Mouse (Mus musculus): ENCODE results near the gene Gm26992. TPM values are rescaled to one million over a fixed set of nuclear protein-coding genes. Genes with fewer than 3 reads are reported as not detected.

Gm26992 gene
- total RNA-seq, 2 experiments from 2014 or later = 0.61 TPM; not detected in 1

- no peak for ATAC-seq (replicated peaks; ENCODE audit: low FRiP score, low TSS enrichment, poor library complexity, severe bottlenecking)
These were observed 59.7 kb downstream of the Gm26992 start for GRCm38 (mm10) chrX:103481243-103482096.

DNA sequence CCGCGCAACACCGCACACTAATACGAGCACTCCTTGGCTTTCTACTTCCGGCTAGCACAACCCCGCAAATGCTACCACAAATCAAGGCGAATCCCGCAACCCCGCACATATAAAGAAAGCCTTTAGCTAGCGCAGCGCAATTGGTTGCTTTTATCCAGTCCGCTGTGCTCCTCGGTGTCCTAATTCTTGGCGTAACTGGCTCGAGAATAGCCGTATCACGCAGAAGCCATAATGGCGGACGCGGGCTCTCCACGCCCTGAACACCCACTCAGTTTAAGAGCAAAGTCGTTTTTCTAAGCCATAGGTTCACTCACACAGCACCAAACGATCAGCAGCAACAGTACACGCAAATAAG lies 60.3 kb downstream of the Gm26992 start:
- ATAC-seq (replicated peaks; ENCODE audit: low FRiP score, low TSS enrichment, poor library complexity, severe bottlenecking) = no peak

DNA sequence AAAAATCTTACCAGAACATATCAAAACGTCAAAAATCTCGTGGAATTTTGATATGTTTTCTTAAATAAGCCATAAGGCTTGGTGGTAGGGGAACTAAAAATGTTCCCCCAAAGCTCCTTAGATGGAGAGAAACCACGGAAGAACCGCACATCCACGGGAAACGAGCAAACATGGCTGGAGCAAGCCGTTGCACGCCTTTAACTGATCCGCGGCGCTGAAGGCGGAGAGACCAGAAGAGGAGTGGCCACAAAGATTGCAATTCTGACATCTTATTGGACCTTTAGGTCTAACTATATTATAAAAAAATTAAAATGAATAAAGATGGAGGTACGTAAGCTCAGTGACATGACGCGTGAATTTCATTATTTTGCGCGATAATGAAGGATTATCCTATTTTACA lies 61.2 kb downstream of the Gm26992 start:
- no peak for ATAC-seq (replicated peaks; ENCODE audit: low FRiP score, low TSS enrichment, poor library complexity, severe bottlenecking)

- no peak for ATAC-seq (replicated peaks; ENCODE audit: low FRiP score, low TSS enrichment, poor library complexity, severe bottlenecking)
These were observed 62.2 kb downstream of the Gm26992 start for GRCm38 (mm10) chrX:103484050-103484449.

GRCm38 (mm10) chrX:103490853-103491252 lies 69.0 kb downstream of the Gm26992 start:
- ATAC-seq (replicated peaks; ENCODE audit: low FRiP score, low TSS enrichment, poor library complexity, severe bottlenecking) = no peak

DNA sequence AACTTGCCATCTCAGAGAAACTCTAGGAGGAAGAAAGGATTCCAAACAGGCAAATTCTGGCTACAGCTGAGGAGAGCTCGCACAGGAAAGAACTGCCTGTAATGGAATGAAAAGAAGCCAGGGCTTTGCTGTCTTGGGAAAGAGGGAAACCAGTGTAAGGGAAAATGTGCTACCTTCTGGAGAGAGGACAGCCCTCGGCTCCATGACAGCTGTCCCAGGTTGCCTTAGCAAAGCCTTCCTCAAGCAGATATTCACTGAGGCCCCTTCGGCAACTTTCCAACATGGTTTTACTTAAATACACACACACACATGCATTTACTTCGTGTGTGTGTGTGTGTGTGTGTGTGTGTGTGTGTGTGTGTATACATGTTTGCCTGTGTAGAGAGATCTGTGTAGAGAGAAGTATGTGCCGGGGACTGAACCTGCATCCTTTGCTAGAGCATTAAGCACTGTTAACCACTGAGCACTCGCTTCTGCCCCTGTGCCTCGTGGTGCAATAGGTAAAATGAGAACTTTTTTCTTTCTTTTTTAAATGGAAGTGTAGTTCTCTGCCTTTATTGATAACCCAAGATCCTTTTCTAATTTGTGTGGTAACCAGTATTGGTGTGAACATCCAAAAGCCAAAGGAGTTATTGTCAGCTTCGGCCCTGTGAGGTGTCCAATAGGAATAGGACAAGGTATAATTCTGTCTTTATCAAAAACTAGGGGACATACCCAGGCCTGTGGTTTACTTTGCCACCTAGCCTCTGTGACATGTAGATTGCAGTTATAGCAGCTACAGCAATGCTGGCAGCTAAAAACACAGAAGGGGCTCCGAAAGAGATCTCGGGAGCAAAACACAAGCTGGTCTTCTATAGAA lies 70.8 kb downstream of the Gm26992 start:
- ATAC-seq (replicated peaks; ENCODE audit: low FRiP score, low TSS enrichment, poor library complexity, severe bottlenecking) = peak; percentile 77

DNA sequence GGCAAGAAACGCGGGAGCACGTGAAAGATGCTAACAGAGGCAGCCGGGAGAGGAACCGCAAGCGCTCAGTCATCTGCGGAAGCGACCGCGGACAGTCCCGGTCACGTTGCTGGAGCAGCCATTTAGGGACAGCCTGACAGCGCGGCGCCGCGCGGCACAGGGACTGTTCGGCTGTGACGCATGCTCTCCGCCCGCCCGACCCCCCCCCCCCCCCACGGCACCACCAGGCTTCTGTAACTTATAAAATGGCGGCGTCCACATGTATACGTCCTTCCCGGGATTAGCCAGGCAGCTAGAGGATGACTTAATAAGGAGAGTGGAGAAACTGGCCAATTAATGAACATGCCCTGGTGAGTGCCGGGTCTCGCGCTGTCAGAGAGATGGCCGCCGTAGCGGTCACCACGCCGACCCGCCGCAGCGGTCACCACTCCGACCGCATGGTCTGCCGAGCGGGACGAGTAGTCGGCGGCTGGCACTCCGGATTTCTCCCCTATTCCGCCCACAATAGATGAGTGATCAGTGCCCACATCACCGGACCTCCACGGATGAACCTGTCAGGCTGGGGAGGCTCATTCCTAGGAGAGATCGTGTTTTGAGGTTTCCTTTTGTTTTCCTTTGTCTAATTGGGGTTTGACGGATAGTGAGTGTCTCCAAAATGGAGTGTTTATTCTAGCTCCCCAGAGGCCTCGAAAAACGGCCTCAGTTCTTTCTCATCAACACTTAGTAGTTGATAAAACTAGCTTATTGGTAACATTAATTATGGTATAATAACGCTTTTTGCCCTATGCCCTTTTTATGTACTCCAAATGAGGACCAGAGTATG lies 71.8 kb downstream of the Gm26992 start:
- ATAC-seq (replicated peaks; ENCODE audit: low FRiP score, low TSS enrichment, poor library complexity, severe bottlenecking) = peak; percentile 93

DNA sequence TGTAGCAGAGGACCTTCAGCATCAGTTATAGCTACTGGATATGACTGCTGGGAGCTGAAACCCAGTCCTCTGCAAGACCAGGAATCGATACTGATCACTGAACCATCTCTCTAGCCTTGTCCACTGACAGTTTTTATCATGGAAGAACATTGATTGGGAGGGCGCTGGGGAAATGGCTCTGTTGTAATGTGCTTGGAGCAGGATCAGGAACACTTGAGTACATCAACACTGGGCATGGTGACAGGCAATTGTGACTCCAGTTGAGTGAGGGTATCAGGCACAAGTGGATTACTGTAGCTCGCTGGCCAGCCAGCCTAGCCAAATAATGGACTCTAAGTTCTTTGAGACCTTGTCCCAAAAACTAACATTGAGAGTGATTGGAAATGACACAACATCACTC lies 77.6 kb downstream of the Gm26992 start:
- ATAC-seq (replicated peaks; ENCODE audit: low FRiP score, low TSS enrichment, poor library complexity, severe bottlenecking) = no peak

DNA sequence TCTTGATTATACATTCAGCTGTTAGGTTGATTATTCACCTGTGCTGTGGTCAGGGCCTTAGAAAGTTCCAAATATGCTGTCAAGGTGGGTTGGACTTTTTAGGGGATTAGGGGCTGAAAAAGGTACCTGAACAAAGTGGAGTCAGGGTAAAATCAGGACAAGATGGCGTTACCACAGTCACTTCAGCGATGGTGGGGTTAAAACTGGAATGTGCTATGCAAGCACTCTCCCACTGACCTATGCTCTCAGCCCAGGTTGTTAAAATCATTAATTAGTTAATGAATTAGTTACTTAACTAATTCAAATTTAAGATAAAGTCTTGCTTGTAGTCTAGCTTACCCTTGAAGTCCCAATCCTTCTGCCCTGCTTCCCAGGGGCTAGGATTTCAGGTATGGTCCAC lies 78.3 kb downstream of the Gm26992 start:
- no peak for ATAC-seq (replicated peaks; ENCODE audit: low FRiP score, low TSS enrichment, poor library complexity, severe bottlenecking)

- ATAC-seq (replicated peaks; ENCODE audit: low FRiP score, low TSS enrichment, poor library complexity, severe bottlenecking) = no peak
These were observed 86.4 kb downstream of the Gm26992 start for GRCm38 (mm10) chrX:103508218-103508617.

GRCm38 (mm10) chrX:103509168-103510019 lies 87.6 kb downstream of the Gm26992 start:
- ATAC-seq (replicated peaks; ENCODE audit: low FRiP score, low TSS enrichment, poor library complexity, severe bottlenecking) = no peak

DNA sequence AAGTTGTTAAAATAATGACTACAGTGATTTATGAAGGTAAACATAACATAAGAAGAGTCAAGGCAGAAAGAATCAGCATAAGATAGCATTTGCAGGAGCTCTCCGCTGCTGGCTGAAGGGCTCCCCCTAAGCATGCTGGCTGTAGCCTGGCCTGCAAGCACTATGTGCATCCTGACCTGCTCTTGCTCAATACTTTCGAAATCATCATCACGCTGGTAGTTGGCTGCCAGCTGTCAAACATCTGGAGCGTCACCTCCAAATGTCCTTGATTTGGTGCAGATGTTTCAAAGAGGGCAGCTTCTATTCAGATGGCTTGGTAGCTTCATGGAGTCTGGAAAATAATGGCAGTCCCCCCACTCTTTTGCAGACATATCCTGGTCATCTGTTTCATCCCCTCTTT lies 93.0 kb downstream of the Gm26992 start:
- ATAC-seq (replicated peaks; ENCODE audit: low FRiP score, low TSS enrichment, poor library complexity, severe bottlenecking) = no peak

GRCm38 (mm10) chrX:103515346-103515745 lies 93.5 kb downstream of the Gm26992 start:
- ATAC-seq (replicated peaks; ENCODE audit: low FRiP score, low TSS enrichment, poor library complexity, severe bottlenecking) = no peak

DNA sequence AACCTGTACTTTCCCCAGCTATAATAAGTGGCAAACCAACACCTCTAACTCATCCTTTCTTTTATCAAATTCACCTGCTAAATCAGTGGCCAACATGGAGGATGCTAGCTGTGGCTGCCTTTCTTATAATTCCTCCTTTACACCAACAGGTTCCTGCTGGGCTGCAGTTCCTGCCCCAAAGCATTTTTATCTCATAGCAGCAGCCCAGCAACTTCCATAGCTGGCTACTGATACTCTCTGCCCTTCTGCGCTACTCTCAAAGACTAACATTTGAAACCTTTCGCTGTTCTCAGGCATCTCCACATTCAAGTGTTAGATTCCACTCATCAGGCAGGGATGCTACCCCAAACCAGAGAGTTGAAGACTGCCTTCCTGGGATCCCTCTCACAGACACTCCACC lies 97.0 kb downstream of the Gm26992 start:
- peak; percentile 75 for ATAC-seq (replicated peaks; ENCODE audit: low FRiP score, low TSS enrichment, poor library complexity, severe bottlenecking)

- no peak for ATAC-seq (replicated peaks; ENCODE audit: low FRiP score, low TSS enrichment, poor library complexity, severe bottlenecking)
These were observed 97.7 kb downstream of the Gm26992 start for GRCm38 (mm10) chrX:103519547-103519946.

DNA sequence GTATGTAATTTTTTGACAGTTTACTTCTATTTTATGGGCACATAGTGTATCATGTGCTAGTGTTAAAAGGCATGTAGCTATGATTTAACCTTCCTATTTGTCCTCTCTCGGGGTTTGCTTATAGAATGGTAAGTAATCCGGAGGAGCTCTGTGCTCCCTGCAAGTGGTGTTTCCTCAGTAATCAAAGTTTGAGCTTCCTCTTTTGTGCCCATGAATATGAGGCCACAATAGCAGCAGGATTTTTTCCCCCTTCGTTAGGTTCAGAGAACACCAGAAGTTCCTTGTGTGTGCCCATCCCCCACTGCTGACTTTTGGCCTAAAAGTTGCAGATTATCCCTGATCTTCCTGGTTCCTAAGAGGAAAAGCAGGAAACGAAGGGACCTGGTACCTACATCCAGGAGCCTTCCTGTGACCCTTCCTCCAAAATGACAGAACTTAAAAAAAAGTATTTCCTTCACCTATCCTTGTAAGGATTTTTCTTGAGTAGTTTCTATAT lies 99.5 kb downstream of the Gm26992 start:
- ATAC-seq (replicated peaks; ENCODE audit: low FRiP score, low TSS enrichment, poor library complexity, severe bottlenecking) = no peak

GRCm38 (mm10) chrX:103529185-103529584 lies 107.4 kb downstream of the Gm26992 start:
- ATAC-seq (replicated peaks; ENCODE audit: low FRiP score, low TSS enrichment, poor library complexity, severe bottlenecking) = peak; percentile 98
